Mouse (Mus musculus) lung, embryonic 16.5 days (tissue): ENCODE results near the gene Myo18a. TPM values are rescaled to one million over a fixed set of nuclear protein-coding genes. Genes with fewer than 3 reads are reported as not detected.

ENCODE experiments used
- ATAC-seq: fragments of 200-750 bp; cut with Nextera tagmentation; 2 replicates; pipeline ENCODE4 v1.8.0; 2017; ENCODE audit warnings: low read depth, mild to moderate bottlenecking, moderate library complexity
- H3K27ac ChIP-seq: fragments of 300-500 bp; sonication (generic); 2 replicates; pipeline ENCODE4 v1.5.1; 2014; ENCODE audit warnings: mild to moderate bottlenecking, control low read depth, low read length
- H3K27me3 ChIP-seq: fragments of 300-500 bp; sonication (generic); 2 replicates; pipeline ENCODE4 v1.6.1; 2014; ENCODE audit warnings: low read depth, low read length, mixed read lengths; ENCODE audit not compliant: control insufficient read depth, insufficient read depth
- H3K36me3 ChIP-seq: fragments of 300-500 bp; sonication (generic); 2 replicates; pipeline ENCODE4 v1.6.1; 2014; ENCODE audit warnings: low read length; ENCODE audit not compliant: control insufficient read depth, insufficient read depth
- H3K4me1 ChIP-seq: fragments of 300-500 bp; sonication (generic); replicated peaks from 2 replicates; pipeline ENCODE4 v1.6.1; 2014; ENCODE audit warnings: low read length, mixed read lengths; ENCODE audit not compliant: control insufficient read depth, insufficient read depth
- H3K4me2 ChIP-seq: fragments of 300-500 bp; sonication (generic); 2 replicates; pipeline ENCODE4 v1.6.1; 2014; ENCODE audit warnings: low read depth, low read length, control low read depth
- H3K4me3 ChIP-seq: fragments of 300-500 bp; sonication (generic); 2 replicates; pipeline ENCODE4 v1.5.1; 2014; ENCODE audit warnings: mild to moderate bottlenecking, low read length, control low read depth
- H3K9ac ChIP-seq: fragments of 300-500 bp; sonication (generic); 2 replicates; pipeline ENCODE4 v1.6.1; 2014; ENCODE audit warnings: low read length, control low read depth
- H3K9me3 ChIP-seq: fragments of 300-500 bp; sonication (generic); 2 replicates; pipeline ENCODE4 v1.6.1; 2016; ENCODE audit warnings: low read length; ENCODE audit not compliant: control insufficient read depth
- WGBS: fragments of 180-500 bp; shearing (Covaris S2); extraction: QIAGEN DNeasy Blood & Tissue Kit; methylation state at CpG from one replicate; pipeline ENCODE4 v1.1.7; 2014; 5-methylcytosine and 5-hydroxymethylcytosine counted together
- polyA plus RNA-seq: library from polyadenylated mRNA; unstranded; fragments of >200 nt; fragmentation: Nextera tagmentation; extraction: Ambion mirVana; gene quantifications from 2 replicates; pipeline ENCODE4 v1.2.1, GENCODE M21; 2015

The Myo18a gene
- polyA plus RNA-seq, 1 experiment from 2014 or later, result 39.0 TPM

DNA sequence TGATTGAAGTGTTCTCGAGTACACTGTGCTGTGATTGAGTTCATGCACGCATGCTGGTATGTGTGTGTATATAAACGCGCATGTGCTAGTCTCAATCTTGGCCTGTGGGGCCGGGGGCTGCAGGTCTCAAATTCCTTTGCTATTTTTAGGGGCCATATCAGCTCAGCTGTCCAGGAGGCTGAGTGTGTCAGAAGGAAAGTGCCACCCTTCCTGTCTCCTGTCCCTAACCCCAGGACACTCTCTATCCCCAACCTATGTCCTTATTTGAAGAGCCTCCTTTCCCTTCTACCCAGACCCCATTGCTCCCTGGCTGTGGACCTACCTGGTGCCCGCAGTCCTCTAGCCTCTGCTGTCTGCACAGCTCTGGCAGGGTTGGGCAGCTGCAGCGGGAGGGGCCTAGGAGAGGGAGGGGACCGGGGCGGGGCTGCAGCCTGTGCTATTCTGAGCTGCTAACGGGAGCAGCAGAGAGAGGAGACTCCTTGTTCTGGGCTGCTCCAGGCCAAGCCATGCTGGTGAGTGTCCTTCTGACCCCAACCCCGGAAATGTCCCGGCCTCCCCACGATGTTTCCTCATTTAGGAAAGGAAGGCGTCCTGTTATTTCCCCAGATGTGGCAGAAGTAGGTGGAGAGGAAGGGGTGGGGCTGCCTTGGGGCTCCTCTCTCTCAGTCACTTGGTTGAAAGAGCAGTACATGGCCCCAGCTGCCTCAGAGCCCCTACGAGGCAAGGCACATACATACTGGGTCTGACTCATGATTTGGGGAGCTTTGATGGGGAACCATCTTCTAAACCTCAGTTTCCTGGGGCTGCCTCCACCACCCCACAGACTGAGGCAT lies 38.0 kb downstream of the Myo18a start:
- Histone ChIP-seq H3K4me1 (peaks cover 27% of the 10 kb centered on the region), H3K27ac (peak overlapping the region; percentile 75), H3K4me2 (peak overlapping the region; percentile 48), H3K36me3 (no peaks in the 10 kb centered on the region), H3K4me3 (peak overlapping the region; percentile 26), H3K9me3 (no peaks in the 10 kb centered on the region), H3K27me3 (no peaks in the 10 kb centered on the region), H3K9ac (peak overlapping the region; percentile 53)
- 9% methylated on average over 15 of the region's 15 CpGs for WGBS
- ATAC-seq, result peak; percentile 96

DNA sequence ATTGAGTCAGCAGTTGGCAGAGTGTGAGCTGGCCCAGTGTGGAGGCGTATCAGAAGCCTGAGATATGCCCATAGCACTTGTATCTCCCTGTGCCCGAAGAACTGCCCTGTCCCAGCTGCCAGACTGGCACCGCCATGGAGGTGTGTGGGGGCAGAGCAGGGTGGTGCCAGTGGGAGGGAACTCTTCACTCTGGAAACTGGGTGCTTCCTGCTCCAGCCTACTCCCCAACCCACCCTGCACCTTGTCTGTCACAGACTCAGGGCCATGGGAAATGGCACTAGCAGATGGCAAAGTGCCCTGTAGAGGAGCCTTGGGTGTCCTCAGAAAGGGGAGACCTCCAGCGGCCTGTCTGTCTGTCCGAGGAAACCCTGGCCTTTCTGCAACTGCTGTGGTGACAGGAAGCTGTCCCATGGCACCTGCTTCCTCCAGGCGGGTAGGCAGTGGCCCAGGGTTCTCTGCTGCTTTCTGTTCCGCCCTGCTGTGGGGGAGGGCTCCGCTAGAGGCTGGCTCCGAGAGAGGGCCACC lies 39.4 kb downstream of the Myo18a start:
- ATAC-seq, result 0 out of 2 replicates have a peak, but pooled peaks have one; percentile 14
- peak overlapping the region; percentile 75 for H3K27ac ChIP-seq
- no peaks in the 10 kb centered on the region for H3K27me3 ChIP-seq
- 55% methylated on average over 9 of the region's 9 CpGs for WGBS
- H3K9ac ChIP-seq, result no peak overlapping the region; the same call in none of the 2 replicates
- H3K4me3 ChIP-seq, result no peak overlapping the region
- H3K4me2 ChIP-seq, result peak overlapping the region; percentile 17
- no peaks in the 10 kb centered on the region for H3K36me3 ChIP-seq
- H3K9me3 ChIP-seq, result no peaks in the 10 kb centered on the region
- peaks cover 27% of the 10 kb centered on the region for H3K4me1 ChIP-seq

DNA sequence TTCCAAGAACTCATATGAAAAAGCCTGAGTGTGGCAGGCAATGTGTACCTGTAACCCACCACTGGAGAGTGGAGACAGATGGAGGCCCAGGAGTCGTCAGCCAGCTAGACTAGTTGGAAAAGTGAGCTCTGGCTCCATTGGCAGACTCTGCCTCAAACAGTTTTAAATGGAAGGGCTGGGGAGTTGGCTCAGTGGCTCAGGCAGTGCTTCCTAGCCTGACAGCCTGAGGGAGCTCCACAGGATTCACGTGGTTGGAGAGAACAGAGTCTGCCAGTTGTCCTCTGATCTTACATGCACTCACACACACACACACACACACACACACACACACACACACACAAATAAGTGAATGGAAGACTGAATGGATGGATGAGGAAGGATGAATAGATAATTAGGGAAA lies 43.2 kb downstream of the Myo18a start:
- ATAC-seq, result no peak
- Histone ChIP-seq H3K36me3 (no peaks in the 10 kb centered on the region), H3K9ac (no peak overlapping the region), H3K27me3 (no peaks in the 10 kb centered on the region), H3K4me3 (no peak overlapping the region), H3K4me2 (no peak overlapping the region), H3K9me3 (no peaks in the 10 kb centered on the region), H3K27ac (no peak overlapping the region), H3K4me1 (peaks cover 16% of the 10 kb centered on the region)
- WGBS, result 24% methylated on average over 2 of the region's 2 CpGs

DNA sequence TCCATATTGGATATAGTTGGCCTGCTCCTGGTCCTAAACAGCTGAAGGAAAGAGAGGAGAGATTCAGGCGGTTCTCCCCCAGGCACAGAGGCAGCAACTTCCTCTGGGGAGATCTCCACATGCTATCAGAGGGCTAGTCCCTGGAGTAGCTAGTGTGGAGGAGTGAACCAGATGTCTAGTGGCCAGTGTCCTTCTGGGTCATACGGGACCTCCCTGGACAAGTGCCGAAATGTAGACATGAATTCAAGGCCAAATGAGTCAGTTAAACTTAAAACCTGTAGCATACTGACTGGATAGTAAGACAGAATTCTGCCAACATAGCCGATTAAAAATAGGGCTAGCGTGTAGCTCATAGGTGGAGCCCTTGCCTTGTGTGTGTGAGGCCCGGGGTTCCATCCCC lies 43.8 kb downstream of the Myo18a start:
- WGBS, result 85% methylated on average over 6 of the region's 6 CpGs
- no peak overlapping the region for H3K27ac ChIP-seq
- H3K9ac ChIP-seq, result no peak overlapping the region
- ATAC-seq, result no peak
- peaks cover 9% of the 10 kb centered on the region for H3K4me1 ChIP-seq
- H3K27me3 ChIP-seq, result no peaks in the 10 kb centered on the region
- no peaks in the 10 kb centered on the region for H3K36me3 ChIP-seq
- H3K4me3 ChIP-seq, result no peak overlapping the region
- no peaks in the 10 kb centered on the region for H3K9me3 ChIP-seq
- no peak overlapping the region for H3K4me2 ChIP-seq

DNA sequence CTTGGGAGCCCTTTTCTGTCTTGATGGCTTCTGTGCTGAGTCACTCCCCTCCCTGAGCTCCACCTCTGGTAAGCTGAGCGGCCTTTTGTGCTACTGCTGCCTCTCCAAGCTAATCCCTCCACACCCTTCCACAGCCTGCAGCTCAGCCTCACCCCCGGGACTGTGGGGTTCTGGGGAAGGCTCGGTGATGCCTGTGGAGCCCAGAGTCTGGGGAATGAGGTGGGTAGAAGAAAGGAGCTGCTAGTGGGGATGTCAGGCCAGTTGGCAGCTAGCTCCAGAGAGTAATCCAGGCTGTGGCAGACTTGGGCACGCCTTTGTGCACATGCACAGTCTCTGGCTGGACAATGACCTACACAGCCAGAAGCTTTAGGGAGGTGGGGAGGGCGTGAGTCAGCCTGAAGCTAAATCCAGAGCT lies 45.0 kb downstream of the Myo18a start:
- ATAC-seq, result no peak
- Histone ChIP-seq H3K9me3 (no peaks in the 10 kb centered on the region), H3K9ac (no peak overlapping the region), H3K27me3 (no peaks in the 10 kb centered on the region), H3K27ac (no peak overlapping the region), H3K4me2 (no peak overlapping the region), H3K4me3 (no peak overlapping the region), H3K36me3 (no peaks in the 10 kb centered on the region; the same call in 1 of the 2 replicates), H3K4me1 (0 out of 2 replicates have a peak, but pooled peaks cover 1% of the 10 kb centered on the region)
- WGBS, result 54% methylated on average over 5 of the region's 5 CpGs

DNA sequence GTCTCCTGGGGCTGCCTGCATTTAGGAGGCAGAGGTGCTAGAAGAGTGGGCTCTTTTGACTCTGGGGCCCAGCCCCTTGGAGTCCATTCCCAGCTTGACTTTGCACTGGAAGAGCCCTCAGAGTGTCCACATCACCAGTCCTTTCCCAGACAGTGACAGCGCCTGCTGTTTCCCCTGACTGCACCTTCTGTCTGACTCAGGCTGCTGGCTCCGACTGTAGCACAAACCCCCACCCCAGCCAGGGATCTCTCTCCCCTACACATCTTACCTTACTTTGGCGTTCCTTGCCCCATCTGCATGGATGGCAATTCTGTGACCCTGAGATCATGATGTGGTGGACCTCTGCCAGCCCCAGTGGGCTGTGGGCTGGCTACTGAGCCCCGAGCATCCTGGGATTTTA lies 46.2 kb downstream of the Myo18a start:
- no peak for ATAC-seq
- Histone ChIP-seq H3K9ac (no peak overlapping the region), H3K9me3 (no peaks in the 10 kb centered on the region), H3K4me2 (no peak overlapping the region), H3K27me3 (no peaks in the 10 kb centered on the region), H3K4me3 (no peak overlapping the region), H3K27ac (no peak overlapping the region), H3K36me3 (no peaks in the 10 kb centered on the region; the same call in 1 of the 2 replicates), H3K4me1 (no peaks in the 10 kb centered on the region)
- 72% methylated on average over 4 of the region's 4 CpGs for WGBS

DNA sequence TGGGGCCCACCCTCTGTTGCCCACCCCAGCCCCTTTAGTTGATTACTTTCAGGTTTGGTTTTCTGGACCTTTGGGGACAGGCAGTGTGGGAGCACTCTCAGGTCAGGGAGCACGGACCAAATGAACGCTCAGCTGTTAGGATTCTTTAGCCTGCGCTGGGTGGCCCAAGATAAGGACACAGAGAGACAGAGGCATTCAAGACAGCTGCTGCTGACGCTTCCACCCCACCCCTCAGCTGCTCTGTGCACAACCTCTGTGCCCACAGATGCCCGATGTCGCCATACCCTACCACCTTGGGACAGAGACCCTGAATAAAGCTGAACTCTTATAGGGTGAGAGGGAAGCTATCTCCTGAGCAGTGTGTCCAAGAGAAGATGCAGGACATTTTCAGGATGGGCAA lies 47.0 kb downstream of the Myo18a start:
- no peak overlapping the region for H3K4me3 ChIP-seq
- no peaks in the 10 kb centered on the region for H3K27me3 ChIP-seq
- no peak overlapping the region for H3K4me2 ChIP-seq
- no peak overlapping the region for H3K9ac ChIP-seq
- no peaks in the 10 kb centered on the region for H3K9me3 ChIP-seq
- no peaks in the 10 kb centered on the region for H3K4me1 ChIP-seq
- ATAC-seq, result no peak
- H3K27ac ChIP-seq, result no peak overlapping the region
- H3K36me3 ChIP-seq, result no peaks in the 10 kb centered on the region; the same call in 1 of the 2 replicates
- 74% methylated on average over 6 of the region's 6 CpGs for WGBS

DNA sequence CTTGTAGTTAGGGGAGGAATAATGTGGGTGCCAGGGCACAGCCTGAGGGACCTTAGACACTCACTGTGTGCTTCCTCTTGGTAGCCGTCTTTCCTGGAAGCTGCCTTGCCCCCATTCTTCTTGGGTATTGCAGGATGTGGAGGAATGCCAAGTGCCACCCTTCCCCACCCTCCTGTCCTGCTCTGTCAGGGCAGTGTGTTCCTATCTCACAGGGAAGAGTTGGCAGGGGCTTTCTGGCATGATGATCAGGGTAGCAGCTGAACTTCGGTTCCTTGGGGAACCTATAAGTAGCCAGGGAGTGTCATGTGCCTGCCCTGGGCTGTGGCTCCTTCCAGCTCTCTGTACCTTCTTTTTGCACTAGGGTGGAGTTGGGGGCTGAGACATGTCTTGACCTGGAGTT lies 50.9 kb downstream of the Myo18a start:
- 63% methylated on average over 2 of the region's 2 CpGs for WGBS

DNA sequence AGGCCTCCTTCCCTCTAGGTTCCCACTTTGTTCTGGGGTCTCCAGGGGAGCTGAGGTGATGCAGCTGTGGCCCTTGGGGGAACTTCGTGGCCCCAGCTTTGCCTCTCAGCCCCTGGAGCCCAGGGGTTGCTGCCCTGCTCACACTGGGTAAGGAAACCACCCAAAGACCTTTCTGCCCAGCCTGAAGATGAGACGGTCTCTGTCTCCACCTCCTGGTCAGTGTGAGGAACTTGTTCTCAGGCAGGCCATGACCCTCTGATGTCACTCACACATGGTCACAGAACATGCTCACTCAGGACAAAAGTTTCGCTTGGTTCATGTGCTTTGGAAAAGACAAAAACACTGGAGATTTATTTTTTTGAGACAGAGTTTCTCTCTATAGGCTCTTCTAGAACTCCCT lies 53.0 kb downstream of the Myo18a start:
- Histone ChIP-seq H3K4me1 (no peaks in the 10 kb centered on the region), H3K4me3 (no peak overlapping the region), H3K4me2 (no peak overlapping the region), H3K27ac (no peak overlapping the region), H3K36me3 (peaks cover 13% of the 10 kb centered on the region), H3K9ac (no peak overlapping the region), H3K9me3 (no peaks in the 10 kb centered on the region), H3K27me3 (no peaks in the 10 kb centered on the region)
- WGBS, result 17% methylated on average over 3 of the region's 3 CpGs
- ATAC-seq, result peak; percentile 51

More for the DNA sequence above, 50.9 kb downstream of the Myo18a start:
- H3K9me3 ChIP-seq, result no peaks in the 10 kb centered on the region
- no peak overlapping the region for H3K4me3 ChIP-seq
- no peak overlapping the region for H3K4me2 ChIP-seq
- H3K9ac ChIP-seq, result no peak overlapping the region
- peaks cover 7% of the 10 kb centered on the region; the same call in 1 of the 2 replicates for H3K36me3 ChIP-seq
- no peak for ATAC-seq
- no peaks in the 10 kb centered on the region for H3K27me3 ChIP-seq
- H3K27ac ChIP-seq, result no peak overlapping the region
- no peaks in the 10 kb centered on the region for H3K4me1 ChIP-seq
